Mouse (Mus musculus) midbrain, embryonic 14.5 days (tissue): Measurements from ENCODE around the gene Me1. TPM values are rescaled to one million over a fixed set of nuclear protein-coding genes. Genes with fewer than 3 reads are reported as not detected.

Experiments used
- ATAC-seq: fragments of 200-750 bp; cut with Nextera tagmentation; 2 replicates; pipeline ENCODE4 v1.8.0; 2017; ENCODE audit warnings: moderate number of reproducible peaks, moderate library complexity; ENCODE audit not compliant: low FRiP score, low TSS enrichment
- DNase-seq: peaks from one replicate; pipeline ENCODE4 v3.0.0-alpha.2; 2015
- H3K27ac ChIP-seq: fragments of 300-500 bp; sonication (generic); replicated peaks from 2 replicates; pipeline ENCODE4 v1.5.1; 2014; ENCODE audit warnings: mild to moderate bottlenecking, low read depth, low read length, moderate library complexity
- H3K27me3 ChIP-seq: fragments of 300-500 bp; sonication (generic); 2 replicates; pipeline ENCODE4 v1.6.1; 2014; ENCODE audit warnings: low read length, control low read depth, mixed read lengths; ENCODE audit not compliant: control insufficient read depth, insufficient read depth
- H3K36me3 ChIP-seq: fragments of 300-500 bp; sonication (generic); 2 replicates; pipeline ENCODE4 v1.6.1; 2014; ENCODE audit warnings: low read length, control low read depth; ENCODE audit not compliant: control insufficient read depth, insufficient read depth
- H3K4me1 ChIP-seq: fragments of 300-500 bp; sonication (generic); 2 replicates; pipeline ENCODE4 v1.6.1; 2014; ENCODE audit warnings: mild to moderate bottlenecking, antibody characterized with exemption, low read length, control low read depth; ENCODE audit not compliant: control insufficient read depth, insufficient read depth
- H3K4me2 ChIP-seq: fragments of 300-500 bp; sonication (generic); 2 replicates; pipeline ENCODE4 v1.6.1; 2014; ENCODE audit warnings: mild to moderate bottlenecking, low read length, moderate library complexity
- H3K4me3 ChIP-seq: fragments of 300-500 bp; sonication (generic); replicated peaks from 2 replicates; pipeline ENCODE4 v1.5.1; 2014; ENCODE audit warnings: low read depth, low read length
- H3K9ac ChIP-seq: fragments of 300-500 bp; sonication (generic); replicated peaks from 2 replicates; pipeline ENCODE4 v1.6.1; 2014; ENCODE audit warnings: mild to moderate bottlenecking, low read length, moderate library complexity
- H3K9me3 ChIP-seq: fragments of 300-500 bp; sonication (generic); 2 replicates; pipeline ENCODE4 v1.6.1; 2016; ENCODE audit warnings: low read length, control low read depth, mixed read lengths; ENCODE audit not compliant: control insufficient read depth
- WGBS: fragments of 180-500 bp; shearing (Covaris S2); extraction: QIAGEN DNeasy Blood & Tissue Kit; methylation state at CpG from one replicate; pipeline ENCODE4 v1.1.7; 2014; 5-methylcytosine and 5-hydroxymethylcytosine counted together
- polyA plus RNA-seq: library from polyadenylated mRNA; unstranded; fragments of >200 nt; fragmentation: Nextera tagmentation; extraction: Ambion mirVana; gene quantifications from 2 replicates; pipeline ENCODE4 v1.2.1, GENCODE M21; 2014

The Me1 gene
- polyA plus RNA-seq, 1 experiment from 2014 or later, result 36.4 TPM

GRCm38 (mm10) chr9:86549637-86550162, 146.1 kb downstream of the Me1 start:
- Histone ChIP-seq H3K36me3 (peaks cover 80% of the 10 kb centered on the region), H3K9ac (no peak overlapping the region), H3K27me3 (no peaks in the 10 kb centered on the region), H3K4me2 (no peak overlapping the region), H3K9me3 (no peaks in the 10 kb centered on the region), H3K4me3 (no peak overlapping the region), H3K4me1 (no peaks in the 10 kb centered on the region), H3K27ac (no peak overlapping the region)
- 91% methylated on average over 5 of the region's 5 CpGs for WGBS
- ATAC-seq (no peak), DNase-seq (no peak)

GRCm38 (mm10) chr9:86544559-86544958, 151.2 kb downstream of the Me1 start:
- Histone ChIP-seq H3K4me1 (no peaks in the 10 kb centered on the region), H3K36me3 (peaks cover 73% of the 10 kb centered on the region), H3K9ac (no peak overlapping the region), H3K27ac (no peak overlapping the region), H3K27me3 (no peaks in the 10 kb centered on the region), H3K9me3 (no peaks in the 10 kb centered on the region), H3K4me2 (no peak overlapping the region), H3K4me3 (no peak overlapping the region)
- ATAC-seq (no peak), DNase-seq (no peak)
- WGBS, result 66% methylated on average over 1 of the region's 1 CpGs

GRCm38 (mm10) chr9:86543451-86543850, 152.3 kb downstream of the Me1 start:
- Histone ChIP-seq H3K27me3 (no peaks in the 10 kb centered on the region), H3K27ac (no peak overlapping the region), H3K36me3 (peaks cover 64% of the 10 kb centered on the region), H3K9ac (no peak overlapping the region), H3K4me1 (no peaks in the 10 kb centered on the region), H3K9me3 (no peaks in the 10 kb centered on the region), H3K4me2 (no peak overlapping the region), H3K4me3 (no peak overlapping the region)
- DNase-seq (no peak), ATAC-seq (no peak)
- WGBS, result 88% methylated on average over 3 of the region's 3 CpGs

- no peaks in the 10 kb centered on the region for H3K27me3 ChIP-seq
- H3K36me3 ChIP-seq, result peaks cover 40% of the 10 kb centered on the region
- no peak for ATAC-seq
- no peak for DNase-seq
- H3K9ac ChIP-seq, result no peak overlapping the region
- no peak overlapping the region for H3K4me3 ChIP-seq
- no peaks in the 10 kb centered on the region for H3K4me1 ChIP-seq
- H3K27ac ChIP-seq, result no peak overlapping the region
- no peaks in the 10 kb centered on the region for H3K9me3 ChIP-seq
- H3K4me2 ChIP-seq, result no peak overlapping the region
- WGBS, result 91% methylated on average over 5 of the region's 5 CpGs
These were observed 161.7 kb downstream of the Me1 start for GRCm38 (mm10) chr9:86534071-86534470.

Other genes starting within 250 kb of the Me1 start
- 6.6 and 8.0 TPM in 2 replicates for gene Ube2cbp, start 231.0 kb downstream of the Me1 start, polyA plus RNA-seq
- gene Dop1a, start 228.8 kb downstream of the Me1 start, polyA plus RNA-seq, result 50.7 and 63.6 TPM in 2 replicates
- gene Pgm3, start 124.1 kb downstream of the Me1 start, polyA plus RNA-seq, result 31.6 and 32.6 TPM in 2 replicates
- 12.6 and 21.9 TPM in 2 replicates for gene Rwdd2a, start 124.0 kb downstream of the Me1 start, polyA plus RNA-seq
- 2.9 and 3.3 TPM in 2 replicates for gene Prss35, start 47.7 kb upstream of the Me1 start, polyA plus RNA-seq
- gene Snap91, start 184.7 kb upstream of the Me1 start, polyA plus RNA-seq, result 87.1 and 103 TPM in 2 replicates